Mouse (Mus musculus) G1E-ER4 (cell line): ENCODE measurements around the gene Ifitm6. TPM values are rescaled to one million over a fixed set of nuclear protein-coding genes. Genes with fewer than 3 reads are reported as not detected.

Experiments used
- GATA1 ChIP-seq: IDR thresholded peaks from one replicate; pipeline ENCODE4 v1.8.0; 2012; ENCODE audit warnings: low read length, inconsistent platforms
- polyA plus RNA-seq: library from polyadenylated mRNA; stranded (reverse); fragments of >175 nt; gene quantifications from 2 replicates; pipeline ENCODE4 v1.2.3, GENCODE M21; 2012

The Ifitm6 gene
- polyA plus RNA-seq, 1 experiment = not detected

DNA sequence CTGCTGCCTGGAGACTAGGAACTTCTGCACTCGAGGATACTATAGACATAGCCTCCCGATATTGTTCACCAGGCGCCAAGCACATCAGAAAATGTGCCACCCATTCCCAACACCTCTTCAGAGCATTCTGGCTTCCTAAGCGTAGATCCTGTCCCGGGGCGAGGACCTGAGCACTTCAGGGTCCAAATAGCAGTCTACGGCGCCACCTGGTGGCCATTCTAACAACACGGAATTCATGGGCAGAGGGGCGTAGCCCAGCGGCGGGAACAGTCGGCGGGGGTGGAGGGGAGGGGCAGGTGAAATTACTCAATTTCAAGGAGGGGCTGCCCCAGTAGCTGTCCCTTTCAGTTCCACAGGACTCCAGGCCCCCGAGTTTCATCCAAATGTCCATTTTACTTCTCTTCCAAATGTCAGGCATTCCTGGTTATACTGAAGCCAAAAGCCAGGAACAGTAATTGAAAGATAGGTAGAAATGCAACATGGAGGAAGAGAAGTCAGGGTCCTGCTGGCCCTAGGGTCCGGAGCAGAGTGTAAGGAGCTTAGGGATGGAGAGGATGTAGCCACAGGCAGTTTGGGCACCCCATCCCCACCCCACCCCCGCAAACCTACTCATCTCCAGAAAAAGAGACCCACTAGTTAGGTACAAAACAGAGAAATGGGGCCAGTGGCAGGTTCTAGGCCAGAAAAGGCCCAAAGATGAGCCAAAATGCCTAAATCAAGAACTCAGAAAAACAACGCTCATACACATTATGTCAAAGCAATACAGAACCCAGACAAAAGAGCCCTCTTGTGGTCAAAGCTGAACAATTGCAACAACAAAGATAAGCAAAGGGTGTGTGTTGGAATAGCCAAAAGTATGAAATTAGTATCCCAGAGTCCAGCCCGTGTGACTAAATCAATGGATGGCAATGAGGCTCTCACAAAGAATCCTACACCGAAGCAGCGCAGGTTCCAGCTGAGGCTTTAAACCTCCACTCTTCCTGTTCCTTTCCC is 30.8 kb upstream of the Ifitm6 start:
- TF ChIP-seq GATA1 = no peak

- no peak for TF ChIP-seq GATA1
Measured at GRCm38 (mm10) chr7:141047581-141048225, 30.0 kb upstream of the Ifitm6 start.

GRCm38 (mm10) chr7:141046931-141047580 is 29.3 kb upstream of the Ifitm6 start:
- peak; percentile 31 for TF ChIP-seq GATA1

DNA sequence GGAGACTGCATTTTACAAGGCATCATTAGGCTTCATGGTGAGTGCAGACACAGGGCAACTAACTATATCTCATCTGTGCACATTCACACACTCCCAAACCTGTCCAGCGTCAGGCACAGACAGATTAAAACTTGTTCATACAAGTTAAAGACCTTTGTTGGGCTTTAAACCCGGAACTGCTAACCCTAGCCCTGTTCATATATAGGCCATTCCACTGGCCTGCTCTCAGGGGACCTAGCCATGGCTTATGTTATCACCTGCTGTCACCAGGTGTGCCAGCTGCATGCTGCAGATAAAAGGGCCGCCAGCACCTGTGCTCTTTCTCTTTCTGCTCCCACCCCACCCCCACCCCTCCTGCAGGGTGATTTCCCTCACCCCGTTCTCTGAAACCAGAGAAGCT is 24.8 kb upstream of the Ifitm6 start:
- TF ChIP-seq GATA1 = no peak

DNA sequence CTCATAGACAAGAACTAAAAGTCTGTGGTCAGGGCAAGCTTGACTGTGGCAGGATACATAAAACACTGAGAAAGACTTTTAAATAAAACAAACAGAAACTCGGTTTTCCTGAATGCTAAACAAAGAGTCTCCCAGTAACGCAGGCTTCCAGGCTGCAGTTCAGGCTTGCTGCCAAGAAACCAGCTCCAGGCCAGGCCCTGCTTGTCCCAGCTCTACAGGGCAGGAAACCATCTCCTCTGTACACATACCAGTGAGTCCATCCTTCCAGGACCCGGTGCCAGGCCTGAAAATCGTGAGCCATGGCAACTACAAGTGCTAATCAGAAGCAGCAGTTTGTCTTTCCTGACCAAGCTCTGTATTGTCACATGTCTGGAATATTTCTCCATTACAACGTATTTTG is 23.9 kb upstream of the Ifitm6 start:
- no peak for TF ChIP-seq GATA1

GRCm38 (mm10) chr7:141040867-141041606 is 23.3 kb upstream of the Ifitm6 start:
- no peak for TF ChIP-seq GATA1

- no peak for TF ChIP-seq GATA1
Measured at GRCm38 (mm10) chr7:141039386-141040107, 21.8 kb upstream of the Ifitm6 start.

GRCm38 (mm10) chr7:141038090-141039032 is 20.6 kb upstream of the Ifitm6 start:
- no peak for TF ChIP-seq GATA1

DNA sequence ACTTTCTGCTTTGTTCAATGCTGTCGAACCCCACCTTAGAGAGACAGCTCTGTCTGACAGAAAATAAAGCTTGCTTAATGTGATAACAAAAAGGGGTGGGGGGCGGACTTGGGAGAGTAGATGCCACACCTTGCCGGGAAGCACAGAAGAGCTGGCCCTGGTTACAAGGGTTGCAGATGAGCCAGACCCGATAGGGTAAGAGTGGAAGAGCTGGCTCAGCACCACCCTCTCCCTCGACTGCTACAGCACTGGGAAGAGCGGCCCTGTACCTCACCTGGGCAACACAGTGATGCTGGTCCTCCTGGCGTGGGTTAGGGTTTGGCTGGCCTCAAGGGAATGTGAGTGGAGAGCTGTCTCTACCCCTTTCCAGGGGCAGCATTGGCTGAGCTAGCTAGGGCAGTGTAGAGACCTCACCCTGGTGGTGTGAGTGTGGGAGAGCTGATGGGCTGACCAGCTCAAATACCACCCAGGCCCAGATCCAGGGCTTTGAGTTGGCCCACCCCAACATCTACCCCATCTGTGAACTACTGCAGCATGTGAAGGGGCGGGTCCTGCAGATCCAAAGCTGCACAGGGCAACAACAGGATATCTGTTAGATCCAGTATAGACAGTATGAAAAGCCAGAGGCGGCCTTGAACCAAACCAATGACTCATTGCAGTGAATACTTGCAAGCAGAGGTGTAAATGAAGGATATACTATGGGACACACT is 14.9 kb upstream of the Ifitm6 start:
- TF ChIP-seq GATA1 = no peak

GRCm38 (mm10) chr7:141030390-141030789 is 12.7 kb upstream of the Ifitm6 start:
- TF ChIP-seq GATA1 = no peak

GRCm38 (mm10) chr7:141028831-141029230 is 11.1 kb upstream of the Ifitm6 start, which contains the start of gene Gm17387:
TSS of gene Gm17387 (plus strand) at chr7:141029131.
- no peak for TF ChIP-seq GATA1

DNA sequence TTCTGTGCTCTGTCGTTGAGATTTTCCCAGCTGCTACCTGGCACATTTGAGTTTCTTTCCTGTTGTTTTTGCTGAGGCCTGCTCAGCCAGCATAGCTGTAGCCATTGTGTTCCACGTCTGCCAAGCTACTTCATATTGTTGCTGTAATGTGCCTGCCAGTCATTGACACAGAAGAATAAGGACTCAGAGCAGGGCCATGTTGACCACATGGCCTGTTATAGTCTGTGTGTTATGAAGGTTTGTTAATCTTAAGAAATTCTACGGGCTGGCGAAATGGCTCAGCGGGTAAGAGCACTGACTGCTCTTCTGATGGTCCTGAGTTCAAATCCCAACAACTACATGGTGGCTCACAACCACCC is 9.0 kb upstream of the Ifitm6 start:
- no peak for TF ChIP-seq GATA1

GRCm38 (mm10) chr7:141026097-141026739 is 8.5 kb upstream of the Ifitm6 start:
- no peak for TF ChIP-seq GATA1
